Mouse (Mus musculus) thymus, postnatal 0 days (tissue): ENCODE measurements at regions not wholly inside any gene's neighbourhood (a gene's known extent, or its start where the extent isn't known, plus 50 kb on each side); places are given as distances from the start of the nearest gene placed in this dataset.

ENCODE experiments used
- DNase-seq: peaks from one replicate; pipeline ENCODE4 v3.0.0-alpha.2; 2015; ENCODE audit warnings: low spot score

DNA sequence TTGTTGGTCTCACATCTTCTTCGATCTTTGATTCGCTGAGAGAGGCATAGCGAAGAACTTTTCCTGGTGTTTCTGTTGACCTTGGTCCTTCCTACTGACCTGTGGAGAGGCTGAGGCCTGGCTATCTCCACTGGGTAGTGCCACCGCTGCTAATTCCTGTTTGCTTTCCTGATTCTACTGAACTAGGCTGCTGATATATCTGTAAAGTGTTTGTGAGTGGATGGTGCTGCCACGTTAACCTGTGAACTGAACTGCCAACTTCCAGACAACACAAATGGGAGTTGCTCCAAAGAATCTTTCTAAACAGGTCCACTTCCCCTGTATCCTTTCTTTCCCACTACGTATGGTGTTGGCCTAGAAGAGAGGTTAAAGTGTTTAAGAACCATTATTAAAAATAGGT, 78.0 kb upstream of the Akt3 start:
- no peak for DNase-seq

DNA sequence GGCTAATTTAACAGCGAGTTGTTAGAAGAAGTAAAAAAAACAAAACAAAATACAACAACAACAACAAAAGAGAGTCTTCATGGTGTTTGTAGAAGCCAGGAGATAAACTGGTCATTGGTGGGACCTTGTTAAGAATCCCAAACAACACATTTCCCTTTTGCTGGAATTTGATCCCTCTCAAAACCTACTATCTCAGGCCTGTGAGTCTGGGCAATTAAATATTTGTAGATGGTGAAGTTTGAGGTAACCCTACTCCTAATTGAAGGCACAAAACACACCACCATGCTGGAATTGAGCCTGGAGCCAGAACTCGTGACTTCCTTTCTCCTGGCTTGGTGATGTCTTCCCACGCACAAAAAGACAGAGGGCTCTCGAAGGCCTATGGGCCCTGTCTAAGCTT, 65.4 kb upstream of the Akt3 start:
- DNase-seq: no peak

DNA sequence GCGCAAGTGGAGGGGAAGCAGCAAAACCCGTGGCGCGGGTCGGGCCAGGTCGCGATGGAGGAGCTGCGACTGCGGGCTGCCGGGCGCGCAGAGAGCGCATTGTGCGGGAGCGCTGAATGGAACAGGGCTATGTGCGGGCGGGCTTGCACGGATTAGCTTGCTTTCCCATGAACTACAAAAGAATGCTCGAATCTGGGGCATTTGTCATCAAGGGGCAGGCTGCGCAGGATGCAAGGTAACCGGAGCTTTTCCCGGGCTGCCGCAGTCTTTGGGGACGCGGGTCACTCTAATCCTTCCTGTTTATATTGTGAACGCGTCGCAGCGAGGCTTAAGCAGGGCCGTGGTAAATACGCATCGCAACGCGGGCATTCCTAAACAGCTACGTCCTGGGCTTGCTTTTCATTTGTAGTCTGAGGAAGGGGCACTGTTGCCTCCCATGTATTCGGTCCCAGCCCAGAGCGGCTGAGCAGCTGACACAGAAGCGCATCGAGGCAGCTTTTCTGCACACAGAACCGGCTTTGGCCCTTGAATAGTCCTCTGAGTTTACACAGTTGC, 64.8 kb upstream of the Akt3 start:
- no peak for DNase-seq

DNA sequence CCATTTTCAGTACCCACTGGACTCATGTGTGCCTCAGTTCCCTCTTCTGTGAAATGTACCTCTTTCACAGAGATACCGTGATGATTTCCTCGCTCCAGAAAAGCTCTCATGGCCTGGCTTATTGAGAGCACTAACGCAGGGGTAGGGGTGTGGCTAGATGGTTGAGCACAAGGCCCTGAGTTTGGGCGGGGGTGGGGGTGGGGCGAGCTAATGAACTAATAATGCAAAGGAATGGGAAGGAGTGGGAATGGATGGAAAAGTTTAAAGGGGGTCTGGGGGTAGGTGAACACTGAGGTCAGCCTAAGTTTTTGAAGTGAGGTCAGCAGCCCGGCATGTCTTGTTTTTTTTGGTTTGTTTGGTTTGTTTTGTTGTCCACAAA, 64.3 kb upstream of the Akt3 start:
- DNase-seq: no peak

DNA sequence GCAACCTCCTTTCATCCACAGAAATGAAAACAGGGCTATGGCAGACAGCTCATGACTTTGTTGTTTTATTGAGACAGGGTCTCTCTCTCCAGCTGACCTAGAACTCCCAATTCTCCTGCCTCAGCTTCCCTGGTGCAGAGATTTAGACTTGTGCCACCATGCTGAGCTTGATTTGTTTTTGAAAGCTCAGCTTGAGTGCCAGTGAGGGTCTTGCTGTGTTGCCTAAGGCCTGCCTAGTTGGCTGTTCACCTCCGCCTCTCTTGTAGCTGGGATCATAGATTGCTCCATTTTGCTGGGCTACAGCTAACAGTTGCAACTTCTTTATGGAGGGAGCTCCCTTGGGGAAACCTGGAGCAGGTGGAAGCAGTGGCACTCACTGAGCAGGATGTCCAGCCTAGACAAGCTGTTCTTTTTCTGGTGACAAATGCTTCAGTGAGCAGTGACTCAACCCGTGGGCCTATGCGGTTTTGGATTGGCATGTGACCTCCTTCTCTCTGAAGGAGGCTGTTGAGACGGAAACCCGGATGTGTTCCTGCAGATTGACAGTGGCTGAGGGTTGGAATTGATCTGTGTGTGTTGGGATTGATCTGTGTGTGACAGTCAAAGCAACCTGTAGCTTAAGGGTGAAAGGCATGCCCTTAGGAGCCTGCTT, 63.8 kb upstream of the Akt3 start:
- no peak for DNase-seq

DNA sequence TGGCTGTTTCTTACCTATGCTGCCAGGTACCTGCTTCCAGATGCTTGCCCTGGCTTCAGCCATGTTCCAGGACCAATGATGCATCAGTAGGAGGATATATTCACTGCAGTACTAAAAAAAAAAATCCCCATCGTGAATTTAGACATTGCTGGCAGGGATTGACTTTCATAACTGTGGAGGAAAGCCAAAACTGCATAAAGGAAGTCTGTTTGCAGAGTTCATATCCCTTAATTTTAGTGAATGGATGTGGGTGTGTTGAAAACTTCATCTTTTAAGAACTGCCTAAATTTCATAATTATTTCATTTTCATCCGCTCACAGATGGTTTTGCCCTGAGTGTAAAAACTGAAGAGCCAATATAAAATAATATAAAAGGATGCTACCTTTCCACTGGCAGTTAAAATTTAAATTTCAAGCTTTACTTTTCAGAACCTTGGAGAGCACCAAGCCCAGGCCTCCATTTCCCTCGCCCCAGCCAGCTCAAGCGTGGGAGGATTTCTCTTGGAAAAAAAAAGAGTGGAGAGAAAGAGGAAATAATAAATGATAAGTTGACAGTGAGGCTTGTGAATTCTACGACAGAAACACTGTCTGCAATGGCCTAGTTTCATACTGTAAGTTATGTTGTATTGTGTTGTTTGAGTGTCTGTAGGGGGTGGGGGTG, 50.3 kb upstream of the Akt3 start:
- no peak for DNase-seq
